Mouse (Mus musculus) embryonic facial prominence, embryonic 10.5 days (tissue): ENCODE data around the gene Spg7. TPM values are rescaled to one million over a fixed set of nuclear protein-coding genes. Genes with fewer than 3 reads are reported as not detected.
"Not testable (repeated sequence)": the region's sequence is repeated elsewhere in the genome, so short reads cannot be mapped to it uniquely, and the experiment has no call there.

ENCODE experiments used
- DNase-seq: peaks from one replicate; pipeline ENCODE4 v3.0.0-alpha.2; 2017; ENCODE audit warnings: low spot score
- H3K27ac ChIP-seq: fragments of 300-500 bp; sonication (generic); replicated peaks from 2 replicates; pipeline ENCODE4 v1.5.1; 2016; ENCODE audit warnings: mild to moderate bottlenecking
- H3K27me3 ChIP-seq: fragments of 300-500 bp; sonication (generic); replicated peaks from 2 replicates; pipeline ENCODE4 v1.6.1; 2016; ENCODE audit warnings: low read depth, mild to moderate bottlenecking; ENCODE audit not compliant: poor library complexity, severe bottlenecking
- H3K36me3 ChIP-seq: fragments of 300-500 bp; sonication (generic); replicated peaks from 2 replicates; pipeline ENCODE4 v1.6.1; 2016; ENCODE audit warnings: mild to moderate bottlenecking, moderate library complexity
- H3K4me1 ChIP-seq: fragments of 300-500 bp; sonication (generic); 2 replicates; pipeline ENCODE4 v1.6.1; 2016
- H3K4me3 ChIP-seq: fragments of 300-500 bp; sonication (generic); 2 replicates; pipeline ENCODE4 v1.5.1; 2016; ENCODE audit warnings: mild to moderate bottlenecking, moderate library complexity
- H3K9me3 ChIP-seq: fragments of 300-500 bp; sonication (generic); 2 replicates; pipeline ENCODE4 v1.6.1; 2016; ENCODE audit warnings: mild to moderate bottlenecking
- WGBS: fragments of 180-500 bp; shearing (Covaris S2); methylation state at CpG from one replicate; pipeline ENCODE4 v1.1.7; 2016; 5-methylcytosine and 5-hydroxymethylcytosine counted together
- polyA plus RNA-seq: library from polyadenylated mRNA; unstranded; fragments of >200 nt; fragmentation: Nextera tagmentation; extraction: Ambion mirVana; gene quantifications from 2 replicates; pipeline ENCODE4 v1.2.1, GENCODE M21; 2016

Spg7 gene
- polyA plus RNA-seq, 1 experiment from 2014 or later, result 51.3 TPM

DNA sequence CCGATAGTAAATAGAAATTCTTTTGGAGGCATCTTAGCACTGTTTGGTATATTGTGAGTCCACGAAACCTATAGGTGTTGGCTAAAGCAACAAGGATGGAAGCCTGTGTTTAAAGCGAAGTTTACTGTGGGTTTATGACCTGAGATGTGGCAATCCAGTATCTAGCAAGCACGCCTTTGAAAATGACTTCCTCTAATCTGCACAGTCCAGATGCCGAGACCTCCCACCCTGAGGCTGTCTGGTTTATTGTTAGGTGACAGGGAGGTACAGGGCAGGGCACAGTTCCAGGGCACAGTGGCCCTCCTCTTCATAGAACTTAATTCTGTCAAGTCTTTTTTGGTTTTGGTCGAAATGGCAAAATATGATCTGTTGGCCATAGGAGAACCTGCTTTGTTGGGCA lies 14.5 kb downstream of the Spg7 start:
- no peak overlapping the region for H3K27ac ChIP-seq

GRCm38 (mm10) chr8:123082993-123083392 lies 20.3 kb downstream of the Spg7 start:
- Histone ChIP-seq H3K27ac (no peak overlapping the region), H3K4me3 (no peak overlapping the region), H3K36me3 (peaks cover 100% of the 10 kb centered on the region), H3K4me1 (no peaks in the 10 kb centered on the region), H3K27me3 (no peaks in the 10 kb centered on the region), H3K9me3 (no peaks in the 10 kb centered on the region)
- 82% methylated on average over 6 of the region's 6 CpGs for WGBS
- no peak for DNase-seq

More for the DNA sequence above, 14.5 kb downstream of the Spg7 start:
- no peak overlapping the region for H3K4me3 ChIP-seq
- H3K4me1 ChIP-seq, result no peaks in the 10 kb centered on the region
- H3K36me3 ChIP-seq, result peaks cover 100% of the 10 kb centered on the region
- no peaks in the 10 kb centered on the region for H3K27me3 ChIP-seq
- H3K9me3 ChIP-seq, result no peaks in the 10 kb centered on the region
- WGBS, result 91% methylated on average over 6 of the region's 6 CpGs
- DNase-seq, result no peak

DNA sequence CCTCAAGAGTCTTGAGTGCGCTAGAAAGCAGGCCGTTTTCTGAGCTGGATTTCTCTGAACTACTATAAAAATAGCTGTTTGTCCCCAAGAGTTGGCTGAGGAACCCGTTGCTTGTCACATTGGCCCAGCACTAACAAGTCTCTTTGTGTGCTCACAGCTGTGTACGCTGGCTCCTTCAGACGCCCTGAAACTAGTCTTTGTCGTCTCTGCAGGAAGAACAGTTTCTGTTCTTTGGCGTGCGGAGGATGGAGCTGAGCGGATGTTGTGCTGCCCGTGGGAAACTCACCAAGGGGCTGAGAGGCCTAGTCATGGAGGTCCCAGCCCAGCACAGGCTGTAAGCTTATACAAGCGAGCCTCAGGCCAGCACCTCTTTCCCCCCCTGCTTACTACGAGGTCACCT lies 20.9 kb downstream of the Spg7 start:
- Histone ChIP-seq H3K9me3 (no peaks in the 10 kb centered on the region), H3K4me3 (no peak overlapping the region), H3K27me3 (no peaks in the 10 kb centered on the region), H3K36me3 (peaks cover 100% of the 10 kb centered on the region), H3K4me1 (no peaks in the 10 kb centered on the region), H3K27ac (no peak overlapping the region)
- no peak for DNase-seq
- WGBS, result 91% methylated on average over 12 of the region's 12 CpGs

- Histone ChIP-seq H3K27ac (no peak overlapping the region), H3K4me3 (no peak overlapping the region), H3K27me3 (no peaks in the 10 kb centered on the region), H3K9me3 (no peaks in the 10 kb centered on the region), H3K36me3 (peaks cover 100% of the 10 kb centered on the region), H3K4me1 (no peaks in the 10 kb centered on the region)
- no peak for DNase-seq
- 89% methylated on average over 9 of the region's 9 CpGs for WGBS
These were observed 24.5 kb downstream of the Spg7 start for GRCm38 (mm10) chr8:123087289-123087688.

DNA sequence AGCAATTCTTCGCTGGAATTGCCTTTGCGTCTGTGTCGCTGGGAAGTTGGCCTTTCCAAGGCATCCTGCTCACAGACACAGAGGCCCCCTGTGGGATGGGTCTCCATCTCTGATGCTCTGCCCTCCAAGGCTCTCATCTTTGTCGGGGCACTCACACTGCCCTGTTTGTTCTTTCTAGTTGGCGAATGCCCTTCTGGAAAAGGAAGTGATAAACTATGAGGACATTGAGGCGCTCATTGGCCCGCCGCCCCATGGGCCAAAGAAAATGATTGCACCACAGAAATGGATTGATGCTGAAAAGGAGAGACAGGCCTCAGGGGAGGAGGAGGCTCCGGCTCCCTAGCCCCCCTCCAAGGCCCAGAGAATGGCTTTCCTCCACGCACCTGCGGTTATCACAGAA lies 34.5 kb downstream of the Spg7 start:
- H3K4me1 ChIP-seq, result peaks cover 9% of the 10 kb centered on the region
- H3K36me3 ChIP-seq, result peaks cover 60% of the 10 kb centered on the region

GRCm38 (mm10) chr8:123097786-123098584 lies 35.2 kb downstream of the Spg7 start:
- WGBS, result 78% methylated on average over 12 of the region's 12 CpGs
- Histone ChIP-seq H3K27ac (no peak overlapping the region), H3K4me1 (peaks cover 9% of the 10 kb centered on the region), H3K27me3 (no peaks in the 10 kb centered on the region), H3K36me3 (peaks cover 57% of the 10 kb centered on the region), H3K9me3 (no peaks in the 10 kb centered on the region), H3K4me3 (no peak overlapping the region)
- no peak for DNase-seq

More for the DNA sequence above, 34.5 kb downstream of the Spg7 start:
- no peaks in the 10 kb centered on the region for H3K9me3 ChIP-seq
- no peak for DNase-seq
- no peaks in the 10 kb centered on the region for H3K27me3 ChIP-seq
- H3K27ac ChIP-seq, result no peak overlapping the region
- WGBS, result 90% methylated on average over 11 of the region's 11 CpGs
- no peak overlapping the region for H3K4me3 ChIP-seq

DNA sequence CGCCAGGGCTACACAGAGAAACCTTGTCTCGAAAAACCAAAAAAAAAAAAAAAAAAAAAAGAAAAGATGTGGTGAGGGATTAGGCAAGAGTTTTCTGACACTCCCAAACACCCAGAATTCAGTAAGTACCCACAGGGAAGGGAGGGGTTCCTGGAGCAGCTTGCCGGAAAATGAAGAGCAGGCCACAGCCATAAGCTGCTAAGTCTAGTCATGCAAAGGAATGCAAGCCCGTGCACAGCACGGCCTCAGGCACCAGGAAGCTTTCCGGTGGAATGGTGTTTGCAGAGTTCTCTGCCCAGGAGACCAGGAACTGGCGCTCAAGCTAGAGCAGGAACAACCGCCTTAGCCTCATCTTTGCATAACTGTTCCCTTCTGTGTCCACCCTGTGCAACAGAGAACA lies 37.5 kb downstream of the Spg7 start:
- H3K4me1 ChIP-seq, result peaks cover 22% of the 10 kb centered on the region
- WGBS, result 34% methylated on average over 8 of the region's 8 CpGs
- H3K9me3 ChIP-seq, result no peaks in the 10 kb centered on the region
- no peaks in the 10 kb centered on the region for H3K27me3 ChIP-seq
- H3K27ac ChIP-seq, result peak overlapping the region; percentile 35; the same call in 1 of the 2 replicates
- peaks cover 57% of the 10 kb centered on the region for H3K36me3 ChIP-seq
- H3K4me3 ChIP-seq, result no peak overlapping the region
- peak; percentile 50 for DNase-seq

- Histone ChIP-seq H3K27ac (no peak overlapping the region), H3K36me3 (peaks cover 61% of the 10 kb centered on the region), H3K27me3 (no peaks in the 10 kb centered on the region), H3K4me3 (peak overlapping the region; percentile 96; the same call in 1 of the 2 replicates), H3K9me3 (no peaks in the 10 kb centered on the region), H3K4me1 (peaks cover 22% of the 10 kb centered on the region)
- WGBS, result 82% methylated on average over 4 of the region's 4 CpGs
- DNase-seq, result no peak
These were observed 38.5 kb downstream of the Spg7 start for GRCm38 (mm10) chr8:123101244-123101643.

- H3K36me3 ChIP-seq, result peaks cover 57% of the 10 kb centered on the region
- H3K4me3 ChIP-seq, result peak within 1 kb of the TSS; percentile 96
- WGBS, result 2% methylated on average over 56 of the region's 56 CpGs
These were observed 39.3 kb downstream of the Spg7 start, which contains the start of gene Rpl13 for GRCm38 (mm10) chr8:123101735-123102685. Gene Rpl13, plus strand, starts transcription at chr8:123102350.

GRCm38 (mm10) chr8:123102855-123103254 lies 40.1 kb downstream of the Spg7 start:
- peaks cover 48% of the 10 kb centered on the region for H3K36me3 ChIP-seq
- DNase-seq, H3K9me3 ChIP-seq, H3K27me3 ChIP-seq: not testable (repeated sequence)
- peak overlapping the region; percentile 96 for H3K4me3 ChIP-seq
- 2% methylated on average over 26 of the region's 26 CpGs for WGBS
- H3K4me1 ChIP-seq, result peaks cover 22% of the 10 kb centered on the region
- peak overlapping the region; percentile 100 for H3K27ac ChIP-seq

More at GRCm38 (mm10) chr8:123101735-123102685, 39.3 kb downstream of the Spg7 start, which contains the start of gene Rpl13:
- Histone ChIP-seq H3K27ac (peak within 1 kb of the TSS; percentile 100), H3K27me3 (no peaks in the 10 kb centered on the region), H3K4me1 (peaks cover 22% of the 10 kb centered on the region), H3K9me3 (no peaks in the 10 kb centered on the region)
- DNase-seq, result peak; percentile 98

DNA sequence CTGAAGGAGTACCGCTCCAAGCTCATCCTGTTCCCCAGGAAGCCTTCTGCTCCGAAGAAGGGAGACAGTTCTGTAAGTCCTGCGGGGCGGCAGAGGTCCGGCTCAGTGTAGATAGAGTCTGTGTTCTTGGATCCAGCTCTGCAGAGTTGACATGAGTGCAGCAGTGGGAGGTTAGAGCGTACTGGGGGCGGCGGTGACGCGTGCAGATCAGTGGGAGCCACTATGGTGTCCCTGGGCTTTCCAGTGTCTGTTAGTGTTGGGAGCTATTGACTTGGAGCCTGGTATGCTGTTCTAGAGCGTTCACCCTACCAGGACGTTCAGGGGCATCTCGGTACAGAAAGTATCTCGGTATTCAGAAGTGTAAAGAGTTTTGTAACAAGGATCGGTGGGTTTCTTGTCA lies 40.5 kb downstream of the Spg7 start:
- Histone ChIP-seq H3K36me3 (peaks cover 44% of the 10 kb centered on the region), H3K27me3 (no peaks in the 10 kb centered on the region), H3K27ac (peak overlapping the region; percentile 100), H3K9me3 (no peaks in the 10 kb centered on the region), H3K4me3 (peak overlapping the region; percentile 96), H3K4me1 (peaks cover 22% of the 10 kb centered on the region)
- WGBS, result 21% methylated on average over 15 of the region's 15 CpGs
- DNase-seq, result no peak

- no peak for DNase-seq
- 86% methylated on average over 6 of the region's 6 CpGs for WGBS
- H3K9me3 ChIP-seq, result no peaks in the 10 kb centered on the region
- peaks cover 22% of the 10 kb centered on the region for H3K4me1 ChIP-seq
- peak overlapping the region; percentile 96 for H3K4me3 ChIP-seq
- no peaks in the 10 kb centered on the region for H3K27me3 ChIP-seq
- H3K36me3 ChIP-seq, result peaks cover 38% of the 10 kb centered on the region
- no peak overlapping the region for H3K27ac ChIP-seq
These were observed 41.5 kb downstream of the Spg7 start for GRCm38 (mm10) chr8:123104046-123104767.
